8 mouse cellular contexts compared by ENCODE assay signal in genomic region chr8:13105908-13106551, GRCm38 (mm10). TPM values are rescaled to one million over a fixed set of nuclear protein-coding genes. Genes with fewer than 3 reads are reported as not detected.
DNase-seq lines count a peak whose midpoint lies in the region; ATAC-seq and TF ChIP-seq lines count a peak whose summit lies in the region.

No protein-coding gene starts in this region.

- H3K27ac ChIP-seq in heart, embryonic 13.5 days (replicated peaks), result peak overlapping the region; percentile 90
- H3K27ac ChIP-seq in ES-E14 (ENCODE audit: insufficient read depth, low read depth, low read length, poor library complexity, severe bottlenecking), result peak overlapping the region; percentile 26; the same call in 1 of the 2 replicates
- peak overlapping the region; percentile 87 for H3K27ac ChIP-seq in embryonic facial prominence, embryonic 14.5 days (replicated peaks; ENCODE audit: low read depth, low read length)
- peak overlapping the region; percentile 93 for H3K27ac ChIP-seq in hindbrain, embryonic 14.5 days
- H3K27ac ChIP-seq in liver, embryonic 11.5 days (ENCODE audit: low read depth, low read length), result peak overlapping the region; percentile 85

- H3K27me3 ChIP-seq in heart, embryonic 13.5 days (replicated peaks), result no peaks in the 10 kb centered on the region
- no peaks in the 10 kb centered on the region for H3K27me3 ChIP-seq in embryonic facial prominence, embryonic 14.5 days (replicated peaks; ENCODE audit: control insufficient read depth, insufficient read depth, low read length)
- H3K27me3 ChIP-seq in hindbrain, embryonic 14.5 days (ENCODE audit: control insufficient read depth, insufficient read depth, low read length), result no peaks in the 10 kb centered on the region
- no peaks in the 10 kb centered on the region for H3K27me3 ChIP-seq in liver, embryonic 11.5 days (replicated peaks; ENCODE audit: control insufficient read depth, insufficient read depth, low read length)

- H3K9ac ChIP-seq in heart, embryonic 13.5 days, result peak overlapping the region; percentile 98
- peak overlapping the region; percentile 91 for H3K9ac ChIP-seq in ES-E14 (ENCODE audit: insufficient read depth, low read depth, low read length, poor library complexity, severe bottlenecking)
- H3K9ac ChIP-seq in embryonic facial prominence, embryonic 14.5 days (ENCODE audit: low read depth, low read length), result peak overlapping the region; percentile 97
- H3K9ac ChIP-seq in hindbrain, embryonic 14.5 days, result peak overlapping the region; percentile 91
- H3K9ac ChIP-seq in liver, embryonic 11.5 days (ENCODE audit: low read depth, low read length), result peak overlapping the region; percentile 99

- peaks cover 26% of the 10 kb centered on the region for H3K36me3 ChIP-seq in heart, embryonic 13.5 days
- no peaks in the 10 kb centered on the region for H3K36me3 ChIP-seq in ES-E14 (ENCODE audit: control insufficient read depth, insufficient read depth, low read length, poor library complexity, severe bottlenecking)
- peaks cover 5% of the 10 kb centered on the region for H3K36me3 ChIP-seq in embryonic facial prominence, embryonic 14.5 days (ENCODE audit: control insufficient read depth, insufficient read depth, low read length)
- peaks cover 13% of the 10 kb centered on the region; the same call in 1 of the 2 replicates for H3K36me3 ChIP-seq in hindbrain, embryonic 14.5 days (replicated peaks; ENCODE audit: control insufficient read depth, insufficient read depth)
- 0 out of 2 replicates have a peak, but pooled peaks cover 5% of the 10 kb centered on the region for H3K36me3 ChIP-seq in liver, embryonic 11.5 days (ENCODE audit: control insufficient read depth, insufficient read depth, low read length)

- H3K9me3 ChIP-seq in heart, embryonic 13.5 days, result no peaks in the 10 kb centered on the region
- no peaks in the 10 kb centered on the region for H3K9me3 ChIP-seq in ES-E14 (ENCODE audit: control insufficient read depth, insufficient read depth, low read depth, low read length)
- no peaks in the 10 kb centered on the region for H3K9me3 ChIP-seq in embryonic facial prominence, embryonic 14.5 days (ENCODE audit: control insufficient read depth, low read length)
- no peaks in the 10 kb centered on the region for H3K9me3 ChIP-seq in hindbrain, embryonic 14.5 days (ENCODE audit: control insufficient read depth, low read length)
- no peaks in the 10 kb centered on the region for H3K9me3 ChIP-seq in liver, embryonic 11.5 days (ENCODE audit: control insufficient read depth, low read length)

- in situ Hi-C loops in ES-E14 (cut with MboI; ENCODE audit: low sequenced_read_pairs in 2 of 2, unreplicated experiment in 2 of 2), result no loop called here

- ATAC-seq in heart, embryonic 13.5 days (ENCODE audit: extremely low read depth, insufficient number of reproducible peaks, low FRiP score, low TSS enrichment), result peak; percentile 49
- ATAC-seq in embryonic facial prominence, embryonic 14.5 days (ENCODE audit: low read depth), result peak; percentile 38
- ATAC-seq in hindbrain, embryonic 14.5 days (ENCODE audit: low FRiP score), result peak; percentile 44
- peak; percentile 24 for ATAC-seq in liver, embryonic 11.5 days (replicated peaks; ENCODE audit: low FRiP score)
- ATAC-seq in erythroid progenitor cell, adult 5-6 weeks (replicated peaks; ENCODE audit: low FRiP score, poor library complexity, severe bottlenecking), result no peak

- DNase-seq in heart, postnatal 25 days (ENCODE audit: low spot score), result no peak
- no peak for DNase-seq in ES-E14 (ENCODE audit: low read depth, low spot score)
- DNase-seq in embryonic facial prominence, embryonic 14.5 days (ENCODE audit: low spot score), result peak; percentile 35
- no peak for DNase-seq in hindbrain, embryonic 14.5 days (ENCODE audit: low spot score)
- peak; percentile 76 for DNase-seq in liver, embryonic 11.5 days (ENCODE audit: low spot score)
- DNase-seq in retina, adult 2 months (ENCODE audit: low read depth, low spot score), result peak; percentile 50

- peaks cover 55% of the 10 kb centered on the region for H3K4me1 ChIP-seq in heart, embryonic 13.5 days
- H3K4me1 ChIP-seq in ES-E14 (ENCODE audit: control insufficient read depth in 2 of 2, insufficient read depth in 2 of 2, low read length in 2 of 2, poor library complexity in 1 of 2), result peaks cover 0 to 2% of the 10 kb centered on the region in 2 experiments; a peak in 1 of 4 replicates
- H3K4me1 ChIP-seq in embryonic facial prominence, embryonic 14.5 days (ENCODE audit: control insufficient read depth, insufficient read depth, low read length), result peaks cover 13% of the 10 kb centered on the region; the same call in 1 of the 2 replicates
- H3K4me1 ChIP-seq in hindbrain, embryonic 14.5 days (replicated peaks; ENCODE audit: control insufficient read depth, insufficient read depth, low read length), result peaks cover 28% of the 10 kb centered on the region
- peaks cover 35% of the 10 kb centered on the region for H3K4me1 ChIP-seq in liver, embryonic 11.5 days (replicated peaks; ENCODE audit: control insufficient read depth, insufficient read depth, low read length)

- H3K4me3 ChIP-seq in heart, embryonic 13.5 days, result peak overlapping the region; percentile 94
- peak overlapping the region; percentile 94 to 98 for H3K4me3 ChIP-seq in ES-E14 (ENCODE audit: insufficient read depth in 1 of 2, low read depth in 1 of 2, low read length in 2 of 2, poor library complexity in 1 of 2, severe bottlenecking in 1 of 2)
- H3K4me3 ChIP-seq in embryonic facial prominence, embryonic 14.5 days (ENCODE audit: low read depth, low read length), result peak overlapping the region; percentile 93
- H3K4me3 ChIP-seq in hindbrain, embryonic 14.5 days (replicated peaks; ENCODE audit: low read length), result peak overlapping the region; percentile 99
- peak overlapping the region; percentile 71 for H3K4me3 ChIP-seq in liver, embryonic 11.5 days (ENCODE audit: low read depth, low read length)

- peak overlapping the region; percentile 91 for H3K4me2 ChIP-seq in heart, embryonic 13.5 days
- peak overlapping the region; percentile 85 for H3K4me2 ChIP-seq in embryonic facial prominence, embryonic 14.5 days (ENCODE audit: low read depth, low read length)
- H3K4me2 ChIP-seq in hindbrain, embryonic 14.5 days (replicated peaks), result peak overlapping the region; percentile 97
- peak overlapping the region; percentile 85 for H3K4me2 ChIP-seq in liver, embryonic 11.5 days

- under 1% methylated on average over 62 of the region's 63 CpGs for WGBS in heart, embryonic 13.5 days
- 0% methylated on average over 15 of the region's 63 CpGs for WGBS in embryonic facial prominence, embryonic 14.5 days
- under 1% methylated on average over 57 of the region's 63 CpGs for WGBS in hindbrain, embryonic 14.5 days
- WGBS in liver, embryonic 11.5 days, result under 1% methylated on average over 61 of the region's 63 CpGs

- intact Hi-C loops in heart, postnatal 25 days (cut with DNase I), result loop anchor here (5.0 to 10.0 kb wide), 2 partner anchors 51 to 211 kb away; partner anchors contain the start of gene Lamp1

TF ChIP-seq in ES-E14, 5 proteins besides CTCF, POLR2A, EP300 and RAD21 (continues in another document):
- TF ChIP-seq CHD2 (IDR thresholded peaks at IDR 0.05; ENCODE audit: low read depth, low read length), result no peak
- no peak for TF ChIP-seq ZC3H11A (IDR thresholded peaks at IDR 0.05; ENCODE audit: borderline replicate concordance, low read depth, low read length)

RNA-seq across cellular contexts. Expression of gene Cul4a, which starts 0.6 kb away (rescaled TPM):
- polyA plus RNA-seq in heart, embryonic 13.5 days (2015; fragmentation: Nextera tagmentation; extraction: Ambion mirVana), result 99.5 and 102 TPM in 2 replicates
- total RNA-seq in heart, postnatal 25 days (2021), result 10 to 100 TPM; 75.1 to 76.1 TPM
- total RNA-seq in ES-E14 (2012; rRNA removed), result 35.7 and 42.7 TPM in 2 replicates
- 115 and 117 TPM in 2 replicates for polyA plus RNA-seq in embryonic facial prominence, embryonic 14.5 days (2014; fragmentation: Nextera tagmentation; extraction: Ambion mirVana)
- polyA plus RNA-seq in hindbrain, embryonic 14.5 days (2014; fragmentation: Nextera tagmentation; extraction: Ambion mirVana), result 74.6 and 75.3 TPM in 2 replicates
- 111 and 123 TPM in 2 replicates for polyA plus RNA-seq in liver, embryonic 11.5 days (2014; fragmentation: Nextera tagmentation; extraction: Ambion mirVana)
- total RNA-seq in erythroid progenitor cell, adult 5-6 weeks (2015; ENCODE audit: low replicate concordance), result 223 and 293 TPM in 2 replicates
- 261 and 331 TPM in 2 replicates for total RNA-seq in erythroid progenitor cell, adult 5-6 weeks (2017; ENCODE audit: low replicate concordance)

RNA-seq across cellular contexts. Expression of gene Pcid2, which starts 0.8 kb away (rescaled TPM):
- polyA plus RNA-seq in heart, embryonic 13.5 days (2015; fragmentation: Nextera tagmentation; extraction: Ambion mirVana), result 24.2 and 25.7 TPM in 2 replicates
- total RNA-seq in heart, postnatal 25 days (2021), result 10 to 100 TPM in 1 of 2 experiments, 1 to 10 TPM in 1; 8.8 to 10.3 TPM
- total RNA-seq in ES-E14 (2012; rRNA removed), result 35.2 and 42.5 TPM in 2 replicates
- polyA plus RNA-seq in embryonic facial prominence, embryonic 14.5 days (2014; fragmentation: Nextera tagmentation; extraction: Ambion mirVana), result 32.6 and 34.7 TPM in 2 replicates
- polyA plus RNA-seq in hindbrain, embryonic 14.5 days (2014; fragmentation: Nextera tagmentation; extraction: Ambion mirVana), result 32.9 and 35.2 TPM in 2 replicates
- polyA plus RNA-seq in liver, embryonic 11.5 days (2014; fragmentation: Nextera tagmentation; extraction: Ambion mirVana), result 38.8 and 46.0 TPM in 2 replicates
- total RNA-seq in erythroid progenitor cell, adult 5-6 weeks (2015; ENCODE audit: low replicate concordance), result 6.7 and 11.5 TPM in 2 replicates
- total RNA-seq in erythroid progenitor cell, adult 5-6 weeks (2017; ENCODE audit: low replicate concordance), result 10.7 and 13.9 TPM in 2 replicates

RNA-seq across cellular contexts. Expression of gene Proz, which starts 45.3 kb away (rescaled TPM):
- polyA plus RNA-seq in heart, embryonic 13.5 days (2015; fragmentation: Nextera tagmentation; extraction: Ambion mirVana), result 0.32 and 1.4 TPM in 2 replicates
- not detected for total RNA-seq in heart, postnatal 25 days (2021)
- total RNA-seq in ES-E14 (2012; rRNA removed), result 0.21 and 0.22 TPM in 2 replicates
- polyA plus RNA-seq in embryonic facial prominence, embryonic 14.5 days (2014; fragmentation: Nextera tagmentation; extraction: Ambion mirVana), result 0.21 and 0.24 TPM in 2 replicates
- polyA plus RNA-seq in hindbrain, embryonic 14.5 days (2014; fragmentation: Nextera tagmentation; extraction: Ambion mirVana), result 0.86 and 0.90 TPM in 2 replicates
- 13.5 and 15.9 TPM in 2 replicates for polyA plus RNA-seq in liver, embryonic 11.5 days (2014; fragmentation: Nextera tagmentation; extraction: Ambion mirVana)
- total RNA-seq in erythroid progenitor cell, adult 5-6 weeks (2015; ENCODE audit: low replicate concordance), result not detected in 2 replicates
- total RNA-seq in erythroid progenitor cell, adult 5-6 weeks (2017; ENCODE audit: low replicate concordance), result not detected in 2 replicates

RNA-seq across cellular contexts. Expression of gene Lamp1, which starts 52.9 kb away (rescaled TPM):
- 305 and 332 TPM in 2 replicates for polyA plus RNA-seq in heart, embryonic 13.5 days (2015; fragmentation: Nextera tagmentation; extraction: Ambion mirVana)
- total RNA-seq in heart, postnatal 25 days (2021), result 100 to 1,000 TPM; 374 to 387 TPM
- total RNA-seq in ES-E14 (2012; rRNA removed), result 559 and 680 TPM in 2 replicates
- polyA plus RNA-seq in embryonic facial prominence, embryonic 14.5 days (2014; fragmentation: Nextera tagmentation; extraction: Ambion mirVana), result 367 TPM in 2 replicates
- 331 and 347 TPM in 2 replicates for polyA plus RNA-seq in hindbrain, embryonic 14.5 days (2014; fragmentation: Nextera tagmentation; extraction: Ambion mirVana)
- 251 and 283 TPM in 2 replicates for polyA plus RNA-seq in liver, embryonic 11.5 days (2014; fragmentation: Nextera tagmentation; extraction: Ambion mirVana)
- total RNA-seq in erythroid progenitor cell, adult 5-6 weeks (2015; ENCODE audit: low replicate concordance), result 113 and 132 TPM in 2 replicates
- total RNA-seq in erythroid progenitor cell, adult 5-6 weeks (2017; ENCODE audit: low replicate concordance), result 119 TPM in 2 replicates

Comparison
In these comparisons a context has a peak if more than half of its experiments do, and no peak if none do; other contexts are left out.
1. H3K27ac ChIP-seq: peak in every context shown above with its lines; median percentile 93 in hindbrain, embryonic 14.5 days; 90 in heart, embryonic 13.5 days; 87 in embryonic facial prominence, embryonic 14.5 days; 85 in liver, embryonic 11.5 days; 26 in ES-E14.
2. DNase-seq: peak in embryonic facial prominence, embryonic 14.5 days (single experiment), liver, embryonic 11.5 days (single experiment) and retina, adult 2 months (single experiment); none in heart, postnatal 25 days (single experiment), ES-E14 (single experiment) and hindbrain, embryonic 14.5 days (single experiment).
3. Peak in every context shown above with its lines, with median percentiles within 50 percentile points of each other: H3K4me2 ChIP-seq, H3K4me3 ChIP-seq and H3K9ac ChIP-seq.